Mouse (Mus musculus) kidney, adult 8-10 months (tissue): Measurements from ENCODE around the gene Mdm4.

Source experiments
- DNase-seq, 2 experiments: peaks; one replicate each; pipeline ENCODE4 v3.0.0; 2022

Gene Mdm4

DNA sequence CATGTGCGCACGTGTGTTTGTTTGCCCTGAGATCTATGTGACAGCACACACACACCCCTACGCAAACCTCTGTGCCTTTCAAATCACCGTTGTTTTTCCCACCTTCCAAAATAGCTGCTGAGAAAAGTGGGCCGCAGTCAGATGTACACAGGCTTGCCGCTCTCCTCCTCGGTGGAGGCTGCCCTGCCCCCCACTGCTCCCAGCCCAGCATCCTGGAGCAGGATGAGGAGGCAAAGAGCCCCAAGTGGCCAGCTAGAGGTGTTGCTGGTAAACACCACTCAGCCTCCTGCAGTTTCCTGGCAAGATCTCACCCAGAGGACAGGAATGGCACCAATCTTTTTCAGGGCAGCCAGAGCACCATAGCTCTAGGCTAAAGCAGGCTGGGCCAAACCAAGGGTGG lies 95.5 kb downstream of the Mdm4 start:
- no peak for DNase-seq

DNA sequence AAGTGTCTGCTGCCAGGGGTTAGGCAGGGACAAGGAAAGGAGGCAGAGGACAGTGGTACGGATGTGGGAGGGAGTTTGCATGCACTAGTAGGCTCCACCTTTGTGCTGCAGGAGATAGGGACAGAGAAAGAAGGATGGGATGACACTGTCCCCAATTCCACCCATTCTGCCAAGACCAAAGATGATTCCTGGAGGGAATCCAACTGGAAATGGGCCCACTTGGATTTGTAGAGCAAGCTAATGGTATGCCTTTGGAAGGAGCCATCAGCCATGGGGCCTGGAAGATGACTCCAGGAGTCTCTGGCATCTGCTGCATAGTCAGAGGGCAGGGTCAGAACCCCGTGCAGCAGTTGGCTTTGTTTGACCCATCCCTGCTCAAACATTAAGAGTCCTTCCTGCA lies 97.9 kb downstream of the Mdm4 start:
- no peak for DNase-seq

- no peak for DNase-seq
Measured at GRCm38 (mm10) chr1:132930291-132930690, 100.1 kb downstream of the Mdm4 start.

DNA sequence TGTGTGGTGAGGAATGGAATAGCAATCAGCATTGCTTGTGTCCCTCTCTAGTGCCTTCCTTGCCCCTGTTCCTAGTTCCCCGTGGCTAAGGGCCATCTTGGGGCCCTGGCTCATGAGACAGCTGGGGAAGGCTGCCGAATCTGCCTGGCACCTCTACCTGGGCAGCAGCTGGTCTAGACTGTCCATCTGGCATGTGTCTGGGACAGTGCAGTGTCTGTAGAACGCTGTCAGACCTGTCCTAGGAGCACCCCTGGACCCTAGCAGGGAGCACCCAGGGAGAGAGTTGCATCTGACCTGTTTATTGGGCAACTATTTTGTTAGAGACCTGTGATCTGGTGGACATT lies 101.5 kb downstream of the Mdm4 start:
- no peak for DNase-seq

DNA sequence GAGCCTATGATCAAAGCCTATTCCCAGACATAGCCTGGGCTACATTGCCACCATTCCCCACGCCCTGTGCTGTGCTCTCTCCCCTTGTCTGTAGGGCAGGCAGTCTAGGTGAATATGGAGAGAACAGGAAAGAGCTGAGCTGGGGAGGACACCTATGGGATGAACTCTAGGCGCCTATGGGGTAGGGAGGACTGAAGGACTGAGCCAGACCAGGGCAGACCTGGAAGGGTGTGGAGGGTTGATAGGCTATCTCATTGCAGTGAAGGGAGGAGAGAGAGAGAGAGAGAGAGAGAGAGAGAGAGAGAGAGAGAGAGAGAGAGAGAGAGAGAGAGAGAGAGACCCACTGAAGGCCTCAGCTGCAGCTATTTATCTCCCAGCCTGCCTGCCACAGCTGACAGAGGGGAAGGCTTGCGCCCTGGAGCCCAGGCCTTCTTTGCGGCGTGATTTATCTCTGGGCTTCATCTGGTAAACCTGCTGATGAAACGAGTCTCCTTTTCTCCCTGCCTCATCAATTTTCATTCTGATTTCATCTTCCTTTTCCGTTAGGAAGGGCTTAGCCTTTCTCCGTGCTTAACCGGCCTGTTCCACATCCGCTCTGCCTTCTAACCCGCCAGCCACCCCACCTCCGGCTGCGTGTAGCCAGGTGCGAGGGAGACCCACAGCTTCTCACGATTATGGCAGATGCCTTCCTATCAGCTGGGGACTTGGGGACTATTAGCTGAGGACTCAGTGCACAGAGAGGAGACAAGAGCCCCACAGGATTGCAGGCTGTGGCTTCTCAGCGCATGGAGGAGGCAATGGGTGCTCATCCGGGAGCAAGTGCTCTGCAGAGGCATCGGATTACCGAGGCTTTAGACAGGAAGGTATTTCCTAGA lies 102.1 kb downstream of the Mdm4 start:
- no peak for DNase-seq

- DNase-seq, result no peak
Measured at GRCm38 (mm10) chr1:132925270-132925669, 105.1 kb downstream of the Mdm4 start.

GRCm38 (mm10) chr1:132922257-132922656 lies 108.1 kb downstream of the Mdm4 start:
- DNase-seq, result no peak

GRCm38 (mm10) chr1:132921071-132921470 lies 109.3 kb downstream of the Mdm4 start:
- no peak for DNase-seq

- no peak for DNase-seq
Measured at GRCm38 (mm10) chr1:132919258-132919657, 111.1 kb downstream of the Mdm4 start.

GRCm38 (mm10) chr1:132918117-132918680 lies 112.2 kb downstream of the Mdm4 start:
- DNase-seq, result no peak

- DNase-seq, result no peak
Measured at GRCm38 (mm10) chr1:132917554-132917953, 112.8 kb downstream of the Mdm4 start.

- no peak for DNase-seq
Measured at GRCm38 (mm10) chr1:132915849-132916493, 114.4 kb downstream of the Mdm4 start.

DNA sequence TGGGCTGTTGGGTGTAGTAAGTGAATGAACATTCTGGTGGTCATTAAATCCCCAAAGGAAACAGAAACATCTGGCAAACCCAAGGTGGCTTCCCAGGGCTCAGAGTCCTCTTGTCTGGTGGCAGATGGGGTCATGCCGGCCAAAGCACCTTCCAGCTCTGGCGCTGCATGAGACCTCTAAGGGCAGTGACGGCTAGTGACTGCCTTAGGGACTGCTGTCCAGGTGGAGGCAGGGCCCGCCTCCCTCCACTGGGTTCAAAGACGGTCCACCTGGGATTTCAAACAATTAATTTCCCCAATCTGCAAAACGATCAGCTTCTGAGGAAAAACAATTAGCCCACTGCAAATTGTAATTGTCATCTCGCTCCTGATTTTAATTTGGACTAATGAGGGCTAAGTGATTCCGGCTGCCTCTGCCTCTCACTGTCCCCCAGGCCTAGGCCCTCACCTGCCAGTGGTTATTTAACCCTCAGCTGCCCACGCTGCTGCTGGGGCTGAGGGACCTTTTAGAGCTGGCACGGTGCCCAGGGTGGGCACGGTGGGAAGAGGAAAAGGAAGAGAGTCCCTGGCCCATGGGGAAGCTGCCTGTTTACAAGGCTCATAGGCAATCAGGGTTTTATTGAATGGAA lies 119.8 kb downstream of the Mdm4 start:
- no peak for DNase-seq

- no peak for DNase-seq
Measured at GRCm38 (mm10) chr1:132909951-132910350, 120.4 kb downstream of the Mdm4 start.
